29 mouse cellular contexts compared by ENCODE assay signal in genomic region chr1:35953721-35954120, GRCm38 (mm10).
DNase-seq lines count a peak whose midpoint lies in the region; ATAC-seq lines count a peak whose summit lies in the region.
"Had no signal": no experiment of that assay in that cellular context is flagged by ENCODE, and none has a peak within 500 bp of the region (broad histone marks: within the 10 kb centered on the region; RNA-seq: fewer than 3 reads in every experiment).

No protein-coding gene starts in this region.

- no peak overlapping the region for H3K9ac ChIP-seq in hindbrain, embryonic 12.5 days
- no peak overlapping the region for H3K9ac ChIP-seq in embryonic facial prominence, embryonic 11.5 days (replicated peaks; ENCODE audit: low read length)
- H3K9ac ChIP-seq in midbrain, embryonic 11.5 days (ENCODE audit: low read length): no peak overlapping the region
- H3K9ac ChIP-seq: embryonic facial prominence, embryonic 13.5 days; forebrain, embryonic 13.5 days; heart, embryonic 13.5 days; hindbrain, embryonic 13.5 days; intestine, embryonic 15.5 days had no signal

- no peak for ATAC-seq in hindbrain, embryonic 12.5 days (ENCODE audit: low FRiP score)
- ATAC-seq in embryonic facial prominence, embryonic 11.5 days (replicated peaks; ENCODE audit: insufficient number of reproducible peaks, low FRiP score, low TSS enrichment, low read depth): no peak
- ATAC-seq in midbrain, embryonic 11.5 days (ENCODE audit: low FRiP score): no peak
- ATAC-seq: activated CD4-positive, CD25-positive, alpha-beta regulatory T cell, adult 4 months; CD4-positive, CD25-positive, alpha-beta regulatory T cell, adult 4 months; forebrain, embryonic 13.5 days; forebrain, embryonic 16.5 days; hindbrain, embryonic 16.5 days; intestine, embryonic 15.5 days had no signal

- H3K9me3 ChIP-seq in hindbrain, embryonic 10.5 days: no peaks in the 10 kb centered on the region
- no peaks in the 10 kb centered on the region for H3K9me3 ChIP-seq in hindbrain, embryonic 12.5 days (replicated peaks)
- H3K9me3 ChIP-seq in embryonic facial prominence, embryonic 11.5 days (replicated peaks; ENCODE audit: control insufficient read depth, low read length): no peaks in the 10 kb centered on the region; the same call in 1 of the 2 replicates
- no peaks in the 10 kb centered on the region for H3K9me3 ChIP-seq in limb, embryonic 10.5 days (replicated peaks)
- H3K9me3 ChIP-seq in midbrain, embryonic 11.5 days (ENCODE audit: control insufficient read depth, low read length): no peaks in the 10 kb centered on the region
- H3K9me3 ChIP-seq: embryonic facial prominence, embryonic 13.5 days; forebrain, embryonic 10.5 days; forebrain, embryonic 13.5 days; heart, embryonic 10.5 days; heart, embryonic 13.5 days; hindbrain, embryonic 13.5 days; intestine, embryonic 15.5 days had no signal

- no peaks in the 10 kb centered on the region for H3K36me3 ChIP-seq in hindbrain, embryonic 10.5 days
- H3K36me3 ChIP-seq in hindbrain, embryonic 12.5 days: no peaks in the 10 kb centered on the region
- H3K36me3 ChIP-seq in embryonic facial prominence, embryonic 11.5 days (replicated peaks; ENCODE audit: control insufficient read depth, insufficient read depth, low read depth, low read length): no peaks in the 10 kb centered on the region
- H3K36me3 ChIP-seq in limb, embryonic 10.5 days: no peaks in the 10 kb centered on the region
- no peaks in the 10 kb centered on the region for H3K36me3 ChIP-seq in midbrain, embryonic 11.5 days (ENCODE audit: control insufficient read depth, insufficient read depth, low read length)
- H3K36me3 ChIP-seq: embryonic facial prominence, embryonic 13.5 days; forebrain, embryonic 10.5 days; heart, embryonic 10.5 days; heart, embryonic 13.5 days; hindbrain, embryonic 13.5 days; intestine, embryonic 15.5 days had no signal

- WGBS in hindbrain, embryonic 10.5 days: 78% methylated on average over 4 of the region's 4 CpGs
- 70% methylated on average over 4 of the region's 4 CpGs for WGBS in hindbrain, embryonic 12.5 days
- WGBS in embryonic facial prominence, embryonic 11.5 days: 46% methylated on average over 4 of the region's 4 CpGs
- WGBS in limb, embryonic 10.5 days: 43% methylated on average over 4 of the region's 4 CpGs
- 83% methylated on average over 4 of the region's 4 CpGs for WGBS in midbrain, embryonic 11.5 days

- no peak overlapping the region for H3K27ac ChIP-seq in hindbrain, embryonic 10.5 days
- H3K27ac ChIP-seq in hindbrain, embryonic 12.5 days: no peak overlapping the region
- no peak overlapping the region for H3K27ac ChIP-seq in embryonic facial prominence, embryonic 11.5 days (replicated peaks; ENCODE audit: low read depth, low read length)
- no peak overlapping the region for H3K27ac ChIP-seq in limb, embryonic 10.5 days
- H3K27ac ChIP-seq in midbrain, embryonic 11.5 days (ENCODE audit: low read depth, low read length): no peak overlapping the region
- H3K27ac ChIP-seq: embryonic facial prominence, embryonic 13.5 days; forebrain, embryonic 10.5 days; forebrain, embryonic 13.5 days; heart, adult 2 months; heart, embryonic 10.5 days; heart, embryonic 13.5 days; hindbrain, embryonic 13.5 days; intestine, embryonic 15.5 days had no signal

- H3K27me3 ChIP-seq in hindbrain, embryonic 10.5 days (ENCODE audit: insufficient read depth, poor library complexity, severe bottlenecking): no peaks in the 10 kb centered on the region
- no peaks in the 10 kb centered on the region for H3K27me3 ChIP-seq in hindbrain, embryonic 12.5 days
- H3K27me3 ChIP-seq in embryonic facial prominence, embryonic 11.5 days (ENCODE audit: control insufficient read depth, insufficient read depth, low read length): no peaks in the 10 kb centered on the region
- H3K27me3 ChIP-seq in limb, embryonic 10.5 days (ENCODE audit: low read depth, poor library complexity, severe bottlenecking): no peaks in the 10 kb centered on the region
- no peaks in the 10 kb centered on the region for H3K27me3 ChIP-seq in midbrain, embryonic 11.5 days (ENCODE audit: control insufficient read depth, insufficient read depth, low read length)
- H3K27me3 ChIP-seq: embryonic facial prominence, embryonic 13.5 days; forebrain, embryonic 13.5 days; heart, embryonic 13.5 days; hindbrain, embryonic 13.5 days; intestine, embryonic 15.5 days had no signal

- H3K4me1 ChIP-seq in hindbrain, embryonic 10.5 days (replicated peaks): peaks cover 9% of the 10 kb centered on the region
- H3K4me1 ChIP-seq in hindbrain, embryonic 12.5 days: peaks cover 6% of the 10 kb centered on the region
- no peaks in the 10 kb centered on the region for H3K4me1 ChIP-seq in embryonic facial prominence, embryonic 11.5 days (ENCODE audit: control insufficient read depth, insufficient read depth, low read length)
- H3K4me1 ChIP-seq in limb, embryonic 10.5 days: peaks cover 12% of the 10 kb centered on the region
- peaks cover 3% of the 10 kb centered on the region; the same call in 1 of the 2 replicates for H3K4me1 ChIP-seq in midbrain, embryonic 11.5 days (ENCODE audit: control insufficient read depth, insufficient read depth, low read length)
- H3K4me1 ChIP-seq: intestine, embryonic 15.5 days had no signal

- H3K4me3 ChIP-seq in hindbrain, embryonic 10.5 days: no peak overlapping the region
- H3K4me3 ChIP-seq in hindbrain, embryonic 12.5 days: no peak overlapping the region
- no peak overlapping the region for H3K4me3 ChIP-seq in embryonic facial prominence, embryonic 11.5 days (ENCODE audit: low read depth, low read length)
- no peak overlapping the region for H3K4me3 ChIP-seq in limb, embryonic 10.5 days
- H3K4me3 ChIP-seq in midbrain, embryonic 11.5 days (ENCODE audit: low read depth, low read length): no peak overlapping the region
- H3K4me3 ChIP-seq: embryonic facial prominence, embryonic 13.5 days; forebrain, embryonic 10.5 days; forebrain, embryonic 13.5 days; heart, adult 2 months; heart, embryonic 10.5 days; heart, embryonic 13.5 days; hindbrain, embryonic 13.5 days; intestine, embryonic 15.5 days had no signal

- DNase-seq in hindbrain, embryonic 10.5 days (ENCODE audit: low spot score): peak; percentile 29
- peak; percentile 51 for DNase-seq in embryonic facial prominence, embryonic 11.5 days (ENCODE audit: low spot score)
- DNase-seq in limb, embryonic 10.5 days (ENCODE audit: low spot score): peak; percentile 67
- DNase-seq in urinary bladder, postnatal 4 days (ENCODE audit: low spot score in 2 of 2): no peak
- DNase-seq in midbrain, embryonic 11.5 days (ENCODE audit: low spot score, missing footprints): no peak
- DNase-seq: adrenal gland, adult 8-10 months; adrenal gland, postnatal 25 days; cerebellum, adult 11-12 months; cerebellum, adult 8-10 months; cerebellum, postnatal 10 days; cerebellum, postnatal 36 days; gastrocnemius, postnatal 10 days; gastrocnemius, postnatal 36 days; heart, adult 2 months; heart, postnatal 14 days; heart, postnatal 4 days; kidney, adult 11 months had no signal

- no peak overlapping the region for H3K4me2 ChIP-seq in hindbrain, embryonic 12.5 days (replicated peaks)
- no peak overlapping the region for H3K4me2 ChIP-seq in embryonic facial prominence, embryonic 11.5 days (ENCODE audit: low read depth, low read length)
- no peak overlapping the region for H3K4me2 ChIP-seq in midbrain, embryonic 11.5 days
- H3K4me2 ChIP-seq: embryonic facial prominence, embryonic 13.5 days; forebrain, embryonic 13.5 days; heart, embryonic 13.5 days; hindbrain, embryonic 13.5 days; intestine, embryonic 15.5 days had no signal

Comparison
In these comparisons a context has a peak if more than half of its experiments do, and no peak if none do; other contexts are left out.
1. DNase-seq: peak in hindbrain, embryonic 10.5 days (single experiment), embryonic facial prominence, embryonic 11.5 days (single experiment) and limb, embryonic 10.5 days (single experiment); none in urinary bladder, postnatal 4 days (0 of 2) and midbrain, embryonic 11.5 days (single experiment).